Mouse (Mus musculus) ES-Bruce4 (cell line): Measurements from ENCODE around the gene Mmp17.

ENCODE experiments used
- CTCF ChIP-seq: IDR thresholded peaks from one replicate; pipeline ENCODE4 v1.8.1; 2011; ENCODE audit warnings: low read depth, low read length
- EP300 ChIP-seq: IDR thresholded peaks from 2 replicates; pipeline ENCODE4 v1.6.1; 2011; ENCODE audit warnings: low read depth, low read length; ENCODE audit not compliant: insufficient read depth

DNA sequence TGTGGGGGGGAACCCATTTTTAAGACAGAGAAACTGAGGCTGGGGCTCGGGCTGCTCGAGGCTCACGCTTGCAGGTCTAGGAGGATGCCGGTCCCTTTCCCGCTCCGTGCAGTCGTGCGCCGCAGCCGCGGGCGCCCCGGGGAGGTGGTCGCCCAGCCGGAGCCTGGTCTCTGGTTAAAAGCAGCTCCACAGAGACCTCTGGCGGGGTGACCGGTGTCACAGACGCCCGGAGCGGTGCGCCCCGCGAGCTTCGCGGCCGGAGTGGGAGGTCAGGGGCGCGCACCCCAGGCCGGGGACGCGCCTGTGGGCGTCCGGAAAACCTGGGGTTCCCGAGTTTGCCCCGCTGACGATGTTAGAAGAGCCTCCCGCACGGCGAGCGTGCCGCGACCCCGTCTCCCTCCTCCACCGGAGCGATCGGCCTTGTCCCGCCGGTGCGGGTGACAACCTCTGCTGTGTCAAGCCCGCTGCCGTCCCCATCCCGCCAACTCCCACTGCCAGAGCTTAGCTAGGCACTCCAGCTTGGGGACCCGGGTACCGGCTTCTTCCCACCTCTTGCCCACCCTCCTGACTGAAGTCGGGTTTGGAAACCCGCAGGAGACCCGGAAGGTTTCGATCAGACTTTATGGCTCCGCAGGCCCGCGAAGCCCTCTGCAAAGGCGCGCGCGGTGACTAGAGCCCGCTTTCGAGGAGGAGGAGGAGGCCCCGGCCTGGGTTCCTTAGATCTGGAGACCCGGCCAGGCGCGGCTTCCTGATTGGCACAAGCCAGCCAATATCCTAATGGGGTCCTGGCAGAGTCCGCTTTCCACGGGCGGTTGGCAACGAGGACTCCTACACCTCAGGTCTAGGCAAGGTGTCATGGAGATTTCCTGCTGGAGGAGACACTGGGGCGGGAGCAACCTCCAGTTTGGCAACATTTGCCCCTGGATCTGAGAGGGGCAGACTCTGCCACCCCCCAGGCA, 893 bp downstream of the Mmp17 start:
- no peak for TF ChIP-seq CTCF
- no peak for TF ChIP-seq EP300
